Mouse (Mus musculus): ENCODE data around the gene Ugt1a10. TPM values are rescaled to one million over a fixed set of nuclear protein-coding genes. Genes with fewer than 3 reads are reported as not detected.

Ugt1a10 gene
- total RNA-seq, 2 experiments from 2014 or later, result not detected

GRCm38 (mm10) chr1:88267489-88267888 lies 212.3 kb downstream of the Ugt1a10 start:
- DNase-seq (ENCODE audit: low spot score in 2 of 2), result no peak

GRCm38 (mm10) chr1:88268070-88268469 lies 212.9 kb downstream of the Ugt1a10 start:
- no peak for DNase-seq (ENCODE audit: low spot score in 2 of 2)

Small RNAs within 50 kb of the gene (microRNA-seq; reads per million reads assigned to microRNA genes)
- gene Gm25198, result not detected

Other genes with a start within 250 kb of the Ugt1a10 start
- 10 to 100 TPM; 48.4 to 50.2 TPM for gene Dgkd, start 202.1 kb upstream of the Ugt1a10 start, total RNA-seq (2021)
- 10 to 100 TPM; 22.8 to 26.0 TPM for gene Usp40, start 46.8 kb upstream of the Ugt1a10 start, total RNA-seq (2021)
- not detected for gene Ugt1a9, start 15.4 kb downstream of the Ugt1a10 start, total RNA-seq (2021)
- not detected for gene Ugt1a8, start 32.4 kb downstream of the Ugt1a10 start, total RNA-seq (2021)
- gene Ugt1a7c, start 39.7 kb downstream of the Ugt1a10 start, total RNA-seq (2021), result 1 to 10 TPM; 2.4 to 3.0 TPM
- gene Ugt1a6b, start 47.9 kb downstream of the Ugt1a10 start, total RNA-seq (2021), result 1 to 10 TPM in 1 of 2 experiments, under 1 TPM in 1; 0.81 to 1.5 TPM
- gene Ugt1a6a, start 79.4 kb downstream of the Ugt1a10 start, total RNA-seq (2021), result 1 to 10 TPM; 1.9 to 2.0 TPM
- gene Ugt1a5, start 110.6 kb downstream of the Ugt1a10 start, total RNA-seq (2021), result under 1 TPM in 1 of 2 experiments, not detected in 1; 0.27 TPM
- gene Ugt1a2, start 145.2 kb downstream of the Ugt1a10 start, total RNA-seq (2021), result not detected
- gene Dnajb3, start 150.4 kb downstream of the Ugt1a10 start, total RNA-seq (2021), result 1 to 10 TPM; 3.8 to 4.9 TPM
- 1 to 10 TPM in 1 of 2 experiments, under 1 TPM in 1; 0.12 to 1.3 TPM for gene Ugt1a1, start 156.6 kb downstream of the Ugt1a10 start, total RNA-seq (2021)
- under 1 TPM in 1 of 2 experiments, not detected in 1; 0.13 TPM for gene Mroh2a, start 171.6 kb downstream of the Ugt1a10 start, total RNA-seq (2021)
- 10 to 100 TPM; 80.5 to 88.1 TPM for gene Hjurp, start 222.2 kb downstream of the Ugt1a10 start, total RNA-seq (2021)
- not detected for gene Trpm8, start 222.3 kb downstream of the Ugt1a10 start, total RNA-seq (2021)